Mouse (Mus musculus): Measurements from ENCODE around the gene Ppp1r13l.

- TF ChIP-seq POLR2A (IDR thresholded peaks at IDR 0.05; ENCODE audit: borderline replicate concordance, extremely low read depth, insufficient read depth, insufficient read length, poor library complexity, severe bottlenecking) (no peak), CTCF (IDR thresholded peaks at IDR 0.05; ENCODE audit: borderline replicate concordance, extremely low read depth, insufficient read depth, insufficient read length) (no peak)
Observed at GRCm38 (mm10) chr7:19362276-19362675, 2.7 kb downstream of the Ppp1r13l start.

Data from brain, embryonic 14.5 days (tissue).